In the genomic region with DNA sequence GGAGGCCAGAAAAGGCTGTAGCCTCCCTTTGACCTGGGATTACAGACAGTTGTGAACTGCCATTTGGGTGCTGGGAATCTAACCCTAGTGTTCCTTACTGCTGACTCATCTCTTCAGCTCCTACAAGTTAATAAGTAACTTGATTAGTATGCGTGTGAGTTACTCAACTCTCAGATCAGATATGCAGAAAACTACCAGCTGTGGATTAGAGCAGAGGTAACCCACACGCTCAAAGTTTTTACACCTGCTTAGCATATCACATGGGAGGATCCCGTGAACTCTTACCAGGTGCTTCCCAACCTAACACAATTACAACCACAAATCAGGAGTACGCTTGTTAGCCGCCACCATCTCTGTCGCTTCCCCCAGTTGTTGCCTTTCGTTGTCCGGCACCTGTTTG, we compare ENCODE assay signal across 8 mouse cellular contexts. TPM values are rescaled to one million over a fixed set of nuclear protein-coding genes. Genes with fewer than 3 reads are reported as not detected.
DNase-seq lines count a peak whose midpoint lies in the region; ATAC-seq and TF ChIP-seq lines count a peak whose summit lies in the region.

No protein-coding gene starts in this region.

- WGBS in kidney, embryonic 15.5 days: 29% methylated on average over 8 of the region's 8 CpGs

- H3K36me3 ChIP-seq in testis, adult 2 months (ENCODE audit: control insufficient read depth, insufficient read depth, low read length): peaks cover 2% of the 10 kb centered on the region; the same call in 1 of the 2 replicates
- H3K36me3 ChIP-seq in kidney, embryonic 15.5 days: no peaks in the 10 kb centered on the region

- ATAC-seq in cerebellum, adult (ENCODE audit: insufficient number of reproducible peaks, low FRiP score, low TSS enrichment): peak; percentile 19; the same call in 1 of the 2 replicates
- peak; percentile 41 for ATAC-seq in kidney, embryonic 15.5 days (replicated peaks; ENCODE audit: low FRiP score)

- no peak for DNase-seq in cerebellum, adult 8-10 months
- no peak for DNase-seq in testis, postnatal 10 days (ENCODE audit: low spot score)
- peak; percentile 32 for DNase-seq in neural tube, embryonic 10.5 days (ENCODE audit: extremely low spot score, low spot score)
- no peak for DNase-seq in gastrocnemius, postnatal 10 days
- DNase-seq in layer of hippocampus, adult 9-11 months: no peak

- H3K27me3 ChIP-seq in testis, adult 2 months (ENCODE audit: control insufficient read depth, insufficient read depth, low read length): no peaks in the 10 kb centered on the region
- H3K27me3 ChIP-seq in kidney, embryonic 15.5 days: no peaks in the 10 kb centered on the region

- TF ChIP-seq CTCF in testis, adult 2 months (IDR thresholded peaks at IDR 0.05; ENCODE audit: control insufficient read depth, insufficient read depth, insufficient replicate concordance, low read depth, low read length): no peak

- no peak for TF ChIP-seq POLR2A in testis, adult 2 months (IDR thresholded peaks at IDR 0.05; ENCODE audit: control insufficient read depth, low read depth, low read length)

- H3K27ac ChIP-seq in testis, adult 2 months (ENCODE audit: control insufficient read depth, insufficient read depth, low read depth, low read length): peak overlapping the region; percentile 56
- H3K27ac ChIP-seq in kidney, embryonic 15.5 days: peak overlapping the region; percentile 85; the same call in 1 of the 2 replicates

- H3K9me3 ChIP-seq in kidney, embryonic 15.5 days (replicated peaks): no peaks in the 10 kb centered on the region

- H3K4me1 ChIP-seq in testis, adult 2 months (ENCODE audit: control insufficient read depth, insufficient read depth, low read length): peaks cover 7% of the 10 kb centered on the region
- peaks cover 23% of the 10 kb centered on the region for H3K4me1 ChIP-seq in kidney, embryonic 15.5 days

- peak overlapping the region; percentile 86; the same call in 1 of the 2 replicates for H3K9ac ChIP-seq in kidney, embryonic 15.5 days

- peak overlapping the region; percentile 94 for H3K4me3 ChIP-seq in testis, adult 2 months (ENCODE audit: control insufficient read depth, low read depth, low read length)
- peak overlapping the region; percentile 82 for H3K4me3 ChIP-seq in kidney, embryonic 15.5 days (replicated peaks)

- H3K4me2 ChIP-seq in kidney, embryonic 15.5 days: peak overlapping the region; percentile 75

RNA-seq across cellular contexts. Expression of gene Naa30, which starts 0.7 kb away (rescaled TPM):
- 21.1 and 28.2 TPM in 2 replicates for polyA plus RNA-seq in testis, adult 2 months (2012; rRNA removed)
- polyA plus RNA-seq in kidney, embryonic 15.5 days (2015; fragmentation: Nextera tagmentation; extraction: Ambion mirVana): 9.8 and 10.1 TPM in 2 replicates
- total RNA-seq in gastrocnemius, postnatal 10 days (2021): 10 to 100 TPM; 20.9 to 24.9 TPM
